Comparison of ENCODE assay signal across 24 mouse cellular contexts in the genomic region with DNA sequence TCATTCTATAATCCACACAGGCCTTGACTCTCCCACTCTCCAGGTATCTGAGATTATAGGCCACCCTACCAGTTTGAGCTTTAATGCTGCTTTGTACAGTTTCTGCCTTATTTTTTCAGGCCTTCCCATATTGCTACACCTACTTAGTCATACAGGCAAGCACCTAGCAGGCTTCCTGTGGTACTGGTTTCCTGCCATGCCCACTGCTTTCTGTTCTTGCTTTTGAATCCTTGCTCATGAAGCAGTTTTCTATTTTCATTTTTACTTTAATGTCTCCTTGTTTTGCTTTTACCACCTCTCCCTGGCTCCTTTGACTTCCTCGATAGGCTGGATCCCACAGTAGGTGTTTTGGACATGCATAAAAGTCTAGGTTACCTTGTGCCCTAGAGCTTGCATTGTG. TPM values are rescaled to one million over a fixed set of nuclear protein-coding genes. Genes with fewer than 3 reads are reported as not detected.
A peak's percentile ranks its signal among the peaks of the same experiment; 100 is the strongest.
DNase-seq lines count a peak whose midpoint lies in the region; ATAC-seq and TF ChIP-seq lines count a peak whose summit lies in the region.
"Had no signal": no experiment of that assay in that cellular context is flagged by ENCODE, and none has a peak within 500 bp of the region (broad histone marks: within the 10 kb centered on the region; RNA-seq: fewer than 3 reads in every experiment).

No protein-coding gene starts in this region.

- intact Hi-C loops in heart, postnatal 10 days (cut with DNase I) = no loop called here
- intact Hi-C loops in left cerebral cortex, postnatal 25 days (cut with DNase I) = loop anchor here (10.0 kb wide), 1 partner anchor 961 kb away; no protein-coding TSS in a partner anchor

- no peak overlapping the region for H3K4me2 ChIP-seq in midbrain, embryonic 11.5 days
- no peak overlapping the region for H3K4me2 ChIP-seq in midbrain, postnatal 0 days (ENCODE audit: low read depth, low read length, poor library complexity, severe bottlenecking)
- H3K4me2 ChIP-seq: embryonic facial prominence, embryonic 12.5 days; limb, embryonic 13.5 days; neural tube, embryonic 12.5 days had no signal

- peak; percentile 57 for DNase-seq in midbrain, embryonic 11.5 days (ENCODE audit: low spot score, missing footprints)
- no peak for DNase-seq in midbrain, postnatal 0 days (ENCODE audit: low spot score)
- DNase-seq in NIH3T3 (ENCODE audit: low read depth) = peak; percentile 35
- DNase-seq in natural killer cell, adult 2 months (ENCODE audit: low spot score in 2 of 2) = peak; percentile 11 to 12
- DNase-seq in heart, postnatal 10 days = no peak
- no peak for DNase-seq in left cerebral cortex, postnatal 25 days (ENCODE audit: low spot score in 2 of 2)
- no peak for DNase-seq in ovary, postnatal 14 days (ENCODE audit: low spot score)
- DNase-seq: adrenal gland, adult 8-10 months; cerebellum, adult 18-20 months; gastrocnemius, postnatal 10 days; heart, postnatal 36 days; kidney, adult 18-20 months; kidney, postnatal 25 days; lung, adult 18-20 months; lung, postnatal 4 days; midbrain, embryonic 14.5 days; right cerebral cortex, postnatal 25 days had no signal

- H3K27ac ChIP-seq in midbrain, embryonic 11.5 days (ENCODE audit: low read depth, low read length) = no peak overlapping the region
- no peak overlapping the region for H3K27ac ChIP-seq in midbrain, postnatal 0 days (ENCODE audit: low read depth, low read length)
- H3K27ac ChIP-seq: embryonic facial prominence, embryonic 12.5 days; heart, embryonic 10.5 days; limb, embryonic 13.5 days; neural tube, embryonic 12.5 days had no signal

- no peak overlapping the region for H3K4me3 ChIP-seq in midbrain, embryonic 11.5 days (ENCODE audit: low read depth, low read length)
- no peak overlapping the region for H3K4me3 ChIP-seq in midbrain, postnatal 0 days (ENCODE audit: low read depth, low read length)
- H3K4me3 ChIP-seq: embryonic facial prominence, embryonic 12.5 days; heart, embryonic 10.5 days; limb, embryonic 13.5 days; neural tube, embryonic 12.5 days had no signal

- no peak overlapping the region for H3K9ac ChIP-seq in midbrain, embryonic 11.5 days (ENCODE audit: low read length)
- H3K9ac ChIP-seq in midbrain, postnatal 0 days (replicated peaks; ENCODE audit: low read length, poor library complexity, severe bottlenecking) = no peak overlapping the region
- H3K9ac ChIP-seq: embryonic facial prominence, embryonic 12.5 days; limb, embryonic 13.5 days; neural tube, embryonic 12.5 days had no signal

- ATAC-seq in midbrain, embryonic 11.5 days (ENCODE audit: low FRiP score) = no peak
- ATAC-seq in midbrain, postnatal 0 days (ENCODE audit: low FRiP score) = no peak
- ATAC-seq in hematopoietic stem cell, adult 5-6 weeks (replicated peaks in 1 of 2; ENCODE audit: insufficient read depth in 1 of 2, low FRiP score in 2 of 2, low TSS enrichment in 1 of 2, low read depth in 1 of 2, poor library complexity in 2 of 2, severe bottlenecking in 2 of 2) = peak; percentile 89 to 92
- ATAC-seq: hindbrain, embryonic 16.5 days had no signal

- H3K36me3 ChIP-seq in midbrain, embryonic 11.5 days (ENCODE audit: control insufficient read depth, insufficient read depth, low read length) = no peaks in the 10 kb centered on the region
- no peaks in the 10 kb centered on the region for H3K36me3 ChIP-seq in midbrain, postnatal 0 days (ENCODE audit: insufficient read depth, low read length)
- H3K36me3 ChIP-seq: embryonic facial prominence, embryonic 12.5 days; G1E; heart, embryonic 10.5 days; limb, embryonic 13.5 days; neural tube, embryonic 12.5 days had no signal

- H3K4me1 ChIP-seq in midbrain, embryonic 11.5 days (ENCODE audit: control insufficient read depth, insufficient read depth, low read length) = no peaks in the 10 kb centered on the region
- H3K4me1 ChIP-seq in midbrain, postnatal 0 days (ENCODE audit: insufficient read depth, low read length) = no peaks in the 10 kb centered on the region
- H3K4me1 ChIP-seq: embryonic facial prominence, embryonic 12.5 days; heart, embryonic 10.5 days; limb, embryonic 13.5 days; neural tube, embryonic 12.5 days had no signal

- WGBS in midbrain, embryonic 11.5 days = 86% methylated on average over 1 of the region's 1 CpGs
- WGBS in midbrain, postnatal 0 days = 100% methylated on average over 1 of the region's 1 CpGs

- no peaks in the 10 kb centered on the region for H3K9me3 ChIP-seq in midbrain, embryonic 11.5 days (ENCODE audit: control insufficient read depth, low read length)
- no peaks in the 10 kb centered on the region for H3K9me3 ChIP-seq in midbrain, postnatal 0 days (ENCODE audit: low read length)
- H3K9me3 ChIP-seq: embryonic facial prominence, embryonic 12.5 days; G1E; heart, embryonic 10.5 days; limb, embryonic 13.5 days; neural tube, embryonic 12.5 days had no signal

- H3K27me3 ChIP-seq in midbrain, embryonic 11.5 days (ENCODE audit: control insufficient read depth, insufficient read depth, low read length) = no peaks in the 10 kb centered on the region
- no peaks in the 10 kb centered on the region for H3K27me3 ChIP-seq in midbrain, postnatal 0 days (ENCODE audit: insufficient read depth, low read length)
- H3K27me3 ChIP-seq: embryonic facial prominence, embryonic 12.5 days; limb, embryonic 13.5 days; neural tube, embryonic 12.5 days had no signal

- TF ChIP-seq CTCF in midbrain, postnatal 0 days (IDR thresholded peaks at IDR 0.05) = no peak

RNA-seq across cellular contexts. Expression of gene Glrx, which starts 14.3 kb away (rescaled TPM):
- polyA plus RNA-seq in midbrain, embryonic 11.5 days (2014; fragmentation: Nextera tagmentation; extraction: Ambion mirVana) = 30.8 and 31.3 TPM in 2 replicates
- total RNA-seq in midbrain, postnatal 0 days (2014; rRNA removed) = 61.7 and 66.3 TPM in 2 replicates
- 69.3 and 71.4 TPM in 2 replicates for polyA plus RNA-seq in midbrain, postnatal 0 days (2015; fragmentation: Nextera tagmentation; extraction: Ambion mirVana)
- 64.0 and 76.2 TPM in 2 replicates for total RNA-seq in hematopoietic stem cell, adult 5-6 weeks (2017)
- 10 to 100 TPM; 63.7 TPM for total RNA-seq in heart, postnatal 10 days (2021)
- total RNA-seq in left cerebral cortex, postnatal 25 days (2021) = 10 to 100 TPM; 52.4 to 52.6 TPM

Comparison
In these comparisons a context has a peak if more than half of its experiments do, and no peak if none do; other contexts are left out.
1. DNase-seq: peak in midbrain, embryonic 11.5 days (single experiment), NIH3T3 (single experiment) and natural killer cell, adult 2 months (2 of 2); none in midbrain, postnatal 0 days (single experiment), heart, postnatal 10 days (0 of 2), left cerebral cortex, postnatal 25 days (0 of 2) and ovary, postnatal 14 days (single experiment).
2. ATAC-seq: peak in hematopoietic stem cell, adult 5-6 weeks (2 of 2); none in midbrain, embryonic 11.5 days (single experiment) and midbrain, postnatal 0 days (single experiment).